Mouse (Mus musculus): ENCODE results near the gene Abhd17a. TPM values are rescaled to one million over a fixed set of nuclear protein-coding genes. Genes with fewer than 3 reads are reported as not detected.
A peak's percentile ranks its signal among the peaks of the same experiment; 100 is the strongest.

The Abhd17a gene
- polyA plus RNA-seq, 1 experiment from 2014 or later: 89.6 TPM

DNA sequence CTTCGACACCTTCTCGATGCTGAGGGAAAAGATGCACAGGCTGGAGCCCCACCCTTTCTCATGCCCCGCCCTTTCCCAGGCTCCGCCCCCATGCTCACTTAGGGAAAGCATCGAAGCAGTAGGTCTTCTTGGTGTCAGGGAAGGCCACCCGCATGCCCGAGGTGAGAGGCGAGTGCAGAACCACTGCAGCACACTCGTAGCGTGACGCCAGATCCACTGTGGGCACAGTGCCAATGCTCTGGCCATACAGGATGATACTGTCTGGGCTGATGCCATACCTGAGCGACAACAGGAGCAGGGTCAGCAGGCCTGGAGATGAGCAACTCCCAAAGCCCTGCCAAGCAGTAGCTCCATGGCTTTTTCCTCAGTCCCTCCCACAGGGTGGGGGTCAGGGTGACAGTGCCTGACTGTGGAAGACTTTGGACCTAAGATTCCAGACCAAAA, 6.1 kb downstream of the Abhd17a start:
- peaks cover 35% of the 10 kb centered on the region for H3K36me3 ChIP-seq (replicated peaks)
- 65% methylated on average over 12 of the region's 12 CpGs for WGBS
- no peak overlapping the region for H3K4me3 ChIP-seq (replicated peaks)
- H3K9me3 ChIP-seq: no peaks in the 10 kb centered on the region
- peaks cover 25% of the 10 kb centered on the region for H3K4me1 ChIP-seq
- no peak overlapping the region for H3K9ac ChIP-seq
- ATAC-seq (ENCODE audit: low FRiP score): no peak
- no peak overlapping the region for H3K4me2 ChIP-seq
- H3K27ac ChIP-seq: no peak overlapping the region
- H3K27me3 ChIP-seq: no peaks in the 10 kb centered on the region

DNA sequence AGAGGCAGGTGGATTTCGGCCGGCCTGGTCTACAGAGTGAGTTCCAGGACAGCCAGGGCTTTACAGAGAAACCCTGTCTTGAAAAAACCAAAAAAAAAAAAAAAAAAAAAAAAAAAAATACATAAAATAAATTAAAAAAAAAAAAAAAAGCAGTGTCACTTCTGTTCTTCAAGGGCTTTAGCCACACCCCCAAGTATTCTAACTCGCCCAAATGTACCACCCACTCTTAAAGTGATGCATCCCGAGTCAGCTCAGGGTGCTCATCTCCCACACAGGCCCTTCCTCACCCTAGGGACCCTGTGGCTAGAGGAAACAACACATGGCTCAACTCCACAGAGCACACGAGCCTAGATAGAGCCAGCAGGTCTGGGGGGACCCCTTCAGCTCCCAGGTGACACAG, 7.1 kb downstream of the Abhd17a start:
- no peaks in the 10 kb centered on the region for H3K27me3 ChIP-seq
- WGBS: 86% methylated on average over 5 of the region's 5 CpGs
- no peak overlapping the region for H3K27ac ChIP-seq
- H3K9me3 ChIP-seq: no peaks in the 10 kb centered on the region
- no peak overlapping the region for H3K9ac ChIP-seq
- H3K4me3 ChIP-seq (replicated peaks): no peak overlapping the region
- peaks cover 35% of the 10 kb centered on the region for H3K36me3 ChIP-seq (replicated peaks)
- no peak for ATAC-seq (ENCODE audit: low FRiP score)
- H3K4me1 ChIP-seq: peaks cover 25% of the 10 kb centered on the region
- H3K4me2 ChIP-seq: no peak overlapping the region

DNA sequence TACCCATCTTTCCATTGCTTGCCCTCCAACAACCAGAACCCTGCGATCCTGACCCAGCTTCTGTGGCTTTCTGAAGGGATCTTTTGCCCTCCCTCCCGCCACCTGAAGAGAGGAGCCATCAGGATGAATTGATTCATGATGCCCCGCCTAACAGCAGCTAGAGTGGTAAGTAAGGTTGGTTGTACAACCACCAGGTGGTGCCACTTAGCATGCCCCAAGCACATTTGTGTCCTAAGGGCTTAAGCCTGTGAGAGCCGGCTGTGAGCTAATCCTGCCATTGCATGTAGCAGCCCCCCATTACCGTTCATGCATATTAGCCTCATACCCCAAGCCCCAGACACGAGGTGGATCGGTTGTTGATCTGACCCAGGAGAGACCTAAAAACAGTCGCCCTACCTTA, 11.2 kb downstream of the Abhd17a start:
- H3K4me3 ChIP-seq (replicated peaks): no peak overlapping the region
- WGBS: 5% methylated on average over 8 of the region's 8 CpGs
- H3K4me2 ChIP-seq: peak overlapping the region; percentile 97; the same call in 1 of the 2 replicates
- no peak overlapping the region for H3K9ac ChIP-seq
- H3K4me1 ChIP-seq: peaks cover 51% of the 10 kb centered on the region
- peak overlapping the region; percentile 88 for H3K27ac ChIP-seq
- ATAC-seq (ENCODE audit: low FRiP score): no peak
- peaks cover 8% of the 10 kb centered on the region for H3K36me3 ChIP-seq (replicated peaks)
- no peaks in the 10 kb centered on the region for H3K27me3 ChIP-seq
- H3K9me3 ChIP-seq: no peaks in the 10 kb centered on the region

DNA sequence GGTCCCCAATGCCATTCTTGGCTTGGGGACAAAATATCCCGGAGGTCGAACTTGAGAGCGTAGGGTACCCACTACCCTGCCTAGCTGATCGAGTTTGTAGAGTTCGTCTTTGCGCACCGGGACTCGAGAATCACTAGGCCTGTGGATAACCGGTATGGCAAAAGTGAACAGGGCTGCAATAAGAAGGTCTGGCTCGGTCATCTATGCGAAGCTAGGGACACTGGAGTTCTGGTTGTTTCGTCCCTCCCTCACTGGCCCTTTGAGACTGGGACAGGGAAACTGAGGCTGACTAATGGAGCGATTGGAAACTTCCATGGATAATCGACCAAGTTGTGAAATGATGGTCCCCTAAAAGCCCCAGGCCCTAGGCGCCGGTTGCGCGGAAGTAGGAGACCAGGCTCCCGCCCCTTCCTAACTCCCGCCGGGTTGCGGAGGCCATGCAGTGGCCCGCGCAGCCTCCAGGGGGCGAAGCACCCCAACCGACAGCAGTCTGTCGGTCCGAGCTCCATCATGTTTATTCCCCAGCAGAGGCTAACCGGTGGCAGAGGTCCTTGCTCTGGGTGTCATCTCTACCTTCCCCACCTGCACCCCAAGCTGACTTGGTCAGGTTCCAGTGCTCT, 11.9 kb downstream of the Abhd17a start:
- H3K4me1 ChIP-seq: peaks cover 58% of the 10 kb centered on the region
- ATAC-seq (ENCODE audit: low FRiP score): peak; percentile 31; the same call in 1 of the 2 replicates
- WGBS: under 1% methylated on average over 29 of the region's 29 CpGs

DNA sequence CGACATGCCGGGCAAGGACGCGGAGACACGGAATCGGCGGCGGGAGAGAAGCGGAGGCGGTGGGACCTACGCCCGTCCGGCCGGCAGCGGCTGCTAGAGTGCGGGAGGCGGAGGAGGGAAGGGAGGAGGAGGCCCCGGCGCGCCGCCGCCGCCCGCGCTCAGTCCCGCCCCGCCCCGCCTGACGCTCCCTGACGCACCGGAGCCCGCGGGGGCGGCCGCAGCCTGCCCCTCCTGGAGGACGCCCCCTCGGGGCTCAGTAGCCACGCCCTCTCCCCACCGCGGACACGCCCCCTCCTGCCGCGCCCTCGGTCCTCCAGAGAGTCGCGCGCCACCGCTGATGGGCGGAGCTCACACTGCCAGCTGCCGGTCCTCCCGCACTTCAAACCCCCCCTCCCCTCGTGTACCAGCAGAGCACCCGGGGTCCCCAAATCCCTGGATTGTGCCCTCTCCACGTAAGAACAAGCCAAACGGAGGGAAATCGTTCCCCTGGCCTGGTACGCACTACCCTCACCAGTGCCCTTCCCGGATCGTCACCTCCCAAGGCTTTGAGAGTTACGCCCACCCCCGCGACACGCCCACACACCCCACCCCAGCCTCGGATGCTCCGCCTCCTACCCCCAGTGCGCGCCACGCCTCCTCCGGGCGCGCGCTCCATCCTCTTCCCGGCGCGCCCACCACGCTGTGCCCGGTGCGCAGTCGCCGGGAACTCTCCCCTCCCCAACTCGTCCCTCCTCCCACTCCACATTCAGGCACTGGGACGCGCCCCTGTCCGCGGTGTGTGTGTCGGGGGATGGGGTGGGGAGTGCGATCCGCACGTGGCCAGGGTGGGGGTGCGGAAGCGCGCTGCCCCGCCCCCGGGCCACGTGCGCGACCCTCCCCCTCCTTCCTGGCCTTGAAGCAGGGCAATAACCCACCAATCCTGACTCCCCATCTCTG, 12.7 kb downstream of the Abhd17a start, which contains the start of gene Klf16:
TSS of gene Klf16 (minus strand) at position 127 of the 936 bp plus-strand sequence.
- H3K27me3 ChIP-seq: no peaks in the 10 kb centered on the region
- peak within 1 kb of the TSS; percentile 79 for H3K9ac ChIP-seq
- no peaks in the 10 kb centered on the region; the same call in 1 of the 2 replicates for H3K36me3 ChIP-seq (replicated peaks)
- peak within 1 kb of the TSS; percentile 78 for H3K4me3 ChIP-seq (replicated peaks)
- H3K9me3 ChIP-seq: no peaks in the 10 kb centered on the region
- H3K4me1 ChIP-seq: peaks cover 59% of the 10 kb centered on the region
- ATAC-seq (ENCODE audit: low FRiP score): peak; percentile 85
- peak within 1 kb of the TSS; percentile 88 for H3K27ac ChIP-seq
- peak within 1 kb of the TSS; percentile 97 for H3K4me2 ChIP-seq
- under 1% methylated on average over 69 of the region's 97 CpGs for WGBS

More for the DNA sequence above, 11.9 kb downstream of the Abhd17a start:
- H3K4me2 ChIP-seq: peak overlapping the region; percentile 97
- no peaks in the 10 kb centered on the region for H3K27me3 ChIP-seq
- peak overlapping the region; percentile 79 for H3K9ac ChIP-seq
- H3K27ac ChIP-seq: peak overlapping the region; percentile 88
- no peaks in the 10 kb centered on the region for H3K9me3 ChIP-seq
- peaks cover 2% of the 10 kb centered on the region for H3K36me3 ChIP-seq (replicated peaks)
- peak overlapping the region; percentile 78 for H3K4me3 ChIP-seq (replicated peaks)

DNA sequence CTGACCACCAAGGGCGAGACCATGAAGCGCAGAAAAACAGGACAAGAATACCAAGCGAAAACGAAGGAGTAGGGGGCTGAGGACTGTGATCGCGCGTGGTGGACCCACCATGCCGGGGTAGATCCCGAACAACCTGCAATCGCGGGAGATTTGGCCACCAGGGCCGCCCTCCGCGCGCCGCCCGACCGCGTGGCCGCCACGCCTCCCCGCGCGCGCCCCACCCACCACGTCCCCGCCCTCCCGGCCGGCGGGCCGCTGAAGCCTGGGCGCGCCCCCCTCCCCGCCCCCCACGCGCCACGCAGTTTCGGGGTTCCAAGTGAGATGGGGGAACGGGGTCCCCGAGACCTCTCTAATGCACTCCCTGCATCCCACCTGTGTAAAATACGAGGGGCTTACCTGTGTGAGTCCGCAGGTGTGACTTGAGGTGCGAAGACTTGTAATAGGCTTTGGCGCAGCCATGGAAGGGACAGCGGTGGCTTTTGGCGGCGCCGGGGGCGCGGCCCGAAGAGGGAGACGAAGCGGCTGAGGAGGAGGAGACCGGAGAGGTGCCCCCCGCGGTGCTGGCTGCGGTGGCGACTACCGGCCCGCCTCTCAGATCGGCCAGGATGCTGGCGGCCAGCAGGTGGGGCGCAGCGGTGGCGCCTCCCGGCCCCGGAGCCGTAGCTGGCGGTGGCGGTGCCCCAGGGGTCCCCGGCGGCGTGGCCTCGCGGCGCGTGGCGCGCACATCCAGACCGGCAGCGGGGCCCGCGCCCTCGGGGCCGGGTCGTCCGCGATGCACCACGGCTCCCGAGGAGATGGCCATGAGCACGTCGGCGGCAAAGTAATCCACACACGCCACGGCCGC, 13.6 kb downstream of the Abhd17a start:
- peak overlapping the region; percentile 88 for H3K27ac ChIP-seq
- under 1% methylated on average over 88 of the region's 96 CpGs for WGBS
- peak overlapping the region; percentile 97 for H3K4me2 ChIP-seq
- ATAC-seq (ENCODE audit: low FRiP score): peak; percentile 16; the same call in 1 of the 2 replicates
- H3K9ac ChIP-seq: peak overlapping the region; percentile 79
- H3K36me3 ChIP-seq (replicated peaks): no peaks in the 10 kb centered on the region; the same call in 1 of the 2 replicates
- peak overlapping the region; percentile 78 for H3K4me3 ChIP-seq (replicated peaks)
- H3K4me1 ChIP-seq: peaks cover 64% of the 10 kb centered on the region
- H3K27me3 ChIP-seq: no peaks in the 10 kb centered on the region
- H3K9me3 ChIP-seq: no peaks in the 10 kb centered on the region

DNA sequence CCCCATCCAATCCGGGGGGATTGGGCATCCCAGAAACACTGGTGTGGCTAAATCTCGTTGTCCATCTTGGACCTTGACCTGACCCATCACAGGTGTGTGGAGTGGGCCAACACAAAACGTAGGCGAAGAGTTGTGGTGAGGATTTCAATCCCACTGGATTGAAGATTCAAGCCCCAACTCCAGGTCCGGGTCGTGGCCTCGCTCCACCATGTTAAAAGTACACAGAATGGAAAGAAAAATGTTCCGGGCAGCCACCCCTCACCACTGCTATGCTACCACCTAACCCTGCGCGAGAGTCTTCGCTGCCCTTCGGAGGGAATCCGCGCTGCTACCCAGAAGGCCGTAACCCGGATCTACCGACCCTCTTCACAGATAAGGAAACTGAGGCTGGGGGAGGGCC, 14.2 kb downstream of the Abhd17a start:
- Histone ChIP-seq H3K4me2 (peak overlapping the region; percentile 97), H3K9me3 (no peaks in the 10 kb centered on the region), H3K36me3 (replicated peaks) (no peaks in the 10 kb centered on the region), H3K4me3 (replicated peaks) (peak overlapping the region; percentile 78), H3K27me3 (no peaks in the 10 kb centered on the region), H3K4me1 (peaks cover 70% of the 10 kb centered on the region), H3K9ac (peak overlapping the region; percentile 79), H3K27ac (no peak overlapping the region)
- 22% methylated on average over 17 of the region's 17 CpGs for WGBS
- no peak for ATAC-seq (ENCODE audit: low FRiP score)

DNA sequence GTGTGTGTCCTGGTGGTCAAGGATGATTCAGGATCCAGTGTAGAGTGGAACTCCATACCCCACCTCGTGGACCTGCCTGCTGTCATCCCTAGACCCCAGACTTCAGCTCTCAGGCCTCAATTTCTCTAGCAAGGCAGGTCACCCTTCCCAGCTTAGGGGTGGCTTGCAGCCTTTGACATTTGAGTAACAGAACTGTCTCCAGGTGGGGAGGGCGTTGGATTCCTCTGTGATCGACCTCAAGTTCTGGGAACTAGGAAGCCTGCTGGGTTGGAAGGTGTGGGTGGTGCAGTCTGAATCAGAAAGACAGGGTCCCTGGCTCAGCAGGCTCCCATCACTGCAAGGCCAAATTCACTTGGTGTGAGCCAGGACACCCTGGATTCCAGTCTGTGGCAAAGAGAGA, 15.2 kb downstream of the Abhd17a start:
- no peak overlapping the region for H3K27ac ChIP-seq
- H3K36me3 ChIP-seq (replicated peaks): no peaks in the 10 kb centered on the region
- H3K9ac ChIP-seq: no peak overlapping the region; the same call in 1 of the 2 replicates
- 88% methylated on average over 3 of the region's 3 CpGs for WGBS
- no peaks in the 10 kb centered on the region for H3K27me3 ChIP-seq
- H3K4me1 ChIP-seq: peaks cover 80% of the 10 kb centered on the region
- no peak overlapping the region for H3K4me3 ChIP-seq (replicated peaks)
- ATAC-seq (ENCODE audit: low FRiP score): no peak
- H3K9me3 ChIP-seq: no peaks in the 10 kb centered on the region
- H3K4me2 ChIP-seq: peak overlapping the region; percentile 97; the same call in 1 of the 2 replicates

DNA sequence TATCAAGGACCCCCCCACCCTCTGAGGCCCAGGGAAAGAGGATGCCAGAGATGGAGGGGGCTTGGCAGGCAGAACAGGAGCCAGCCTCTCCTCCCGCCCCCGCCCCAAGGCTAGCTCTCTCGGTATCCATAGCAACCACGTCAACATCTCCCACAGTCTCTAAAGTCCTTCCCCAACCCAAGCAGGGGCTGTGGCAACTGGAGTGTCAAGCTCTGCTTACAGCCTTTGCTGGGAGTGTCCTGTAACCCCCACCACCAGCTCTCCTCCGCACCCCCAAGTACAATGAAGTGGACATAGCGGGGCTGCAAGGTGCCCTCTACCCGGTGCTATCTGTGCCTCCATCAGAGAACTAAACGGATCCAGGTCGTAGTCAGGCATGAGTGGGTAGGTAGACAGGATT, 16.2 kb downstream of the Abhd17a start:
- WGBS: 62% methylated on average over 8 of the region's 9 CpGs
- H3K36me3 ChIP-seq (replicated peaks): 0 out of 2 replicates have a peak, but pooled peaks cover 1% of the 10 kb centered on the region
- H3K4me1 ChIP-seq: peaks cover 76% of the 10 kb centered on the region
- H3K27ac ChIP-seq: no peak overlapping the region
- no peak overlapping the region for H3K4me3 ChIP-seq (replicated peaks)
- no peak for ATAC-seq (ENCODE audit: low FRiP score)
- no peak overlapping the region for H3K9ac ChIP-seq
- H3K27me3 ChIP-seq: no peaks in the 10 kb centered on the region
- no peaks in the 10 kb centered on the region for H3K9me3 ChIP-seq
- H3K4me2 ChIP-seq: no peak overlapping the region

DNA sequence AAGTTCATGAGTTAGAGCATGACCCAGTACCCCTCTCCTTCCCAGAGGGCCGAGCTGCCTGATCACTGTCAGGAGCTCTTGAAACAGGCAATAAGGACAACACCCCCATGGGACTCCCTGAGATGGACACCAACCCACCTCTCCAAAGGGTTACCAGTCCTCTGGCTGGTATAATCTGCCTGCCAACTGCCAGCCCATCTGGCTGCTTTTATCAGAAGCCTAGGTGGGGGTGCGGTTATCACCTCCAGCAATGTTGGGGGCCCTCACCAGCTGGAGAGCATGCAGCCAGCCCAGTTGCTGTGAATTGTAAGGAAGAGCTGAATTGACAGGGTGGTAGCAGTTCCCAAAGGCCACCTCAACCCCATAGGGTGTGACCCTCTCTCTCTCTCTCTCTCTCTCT, 17.7 kb downstream of the Abhd17a start:
- no peak overlapping the region for H3K9ac ChIP-seq
- ATAC-seq (ENCODE audit: low FRiP score): no peak
- H3K9me3 ChIP-seq: no peaks in the 10 kb centered on the region
- H3K27me3 ChIP-seq: no peaks in the 10 kb centered on the region
- H3K4me3 ChIP-seq (replicated peaks): no peak overlapping the region
- peaks cover 65% of the 10 kb centered on the region for H3K4me1 ChIP-seq
- 83% methylated on average over 2 of the region's 2 CpGs for WGBS
- peaks cover 12% of the 10 kb centered on the region for H3K36me3 ChIP-seq (replicated peaks)
- H3K27ac ChIP-seq: no peak overlapping the region
- H3K4me2 ChIP-seq: no peak overlapping the region

DNA sequence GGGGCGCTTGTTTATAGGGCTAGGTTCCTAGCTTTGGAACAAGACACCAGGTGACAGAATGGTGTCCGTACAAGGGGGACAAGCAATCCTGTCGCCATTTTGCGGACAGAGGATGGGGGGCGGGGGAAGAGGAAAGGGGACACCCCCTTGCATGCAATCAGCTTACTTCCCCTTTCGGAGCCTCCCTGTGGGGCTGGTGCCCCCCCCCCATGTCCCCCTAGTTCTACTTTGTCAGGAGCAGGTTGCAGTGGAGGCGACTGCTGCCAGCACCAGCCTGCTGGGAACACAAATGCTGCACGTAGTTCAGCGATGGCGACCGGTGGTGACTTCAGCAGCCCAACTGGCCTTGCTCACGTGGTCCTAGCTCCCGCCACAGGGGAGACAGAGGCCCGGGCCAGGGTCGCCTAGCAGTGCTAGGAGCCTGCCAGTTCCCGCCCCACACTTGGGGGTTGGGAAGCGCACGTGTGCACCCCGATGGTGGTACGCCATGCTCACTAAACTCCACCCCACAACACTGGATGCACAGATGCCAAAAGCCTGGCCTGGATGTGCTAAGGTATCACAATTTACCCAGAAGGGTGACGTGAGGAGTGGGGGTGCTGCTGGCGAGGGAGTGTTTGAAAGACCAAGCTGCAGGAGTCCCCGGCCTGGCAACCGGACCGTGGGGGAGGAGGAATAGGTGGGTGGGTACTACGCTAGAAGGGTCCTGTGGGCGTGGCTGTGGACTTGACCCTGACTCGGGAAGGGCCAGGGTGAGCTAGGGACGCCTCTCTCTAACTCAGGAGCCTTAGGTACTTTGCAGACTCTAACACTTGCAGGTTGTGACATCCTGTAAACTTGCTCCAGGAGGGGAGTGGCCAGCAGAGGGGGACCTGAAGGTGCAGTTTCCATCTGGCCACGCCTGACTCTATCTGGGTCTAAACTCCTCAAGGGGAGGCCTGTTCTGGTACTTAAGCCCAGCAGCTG, 19.0 kb downstream of the Abhd17a start:
- H3K4me1 ChIP-seq: peaks cover 69% of the 10 kb centered on the region
- H3K4me2 ChIP-seq: peak overlapping the region; percentile 44
- H3K9me3 ChIP-seq: no peaks in the 10 kb centered on the region
- peak overlapping the region; percentile 50; the same call in 1 of the 2 replicates for H3K27ac ChIP-seq
- H3K9ac ChIP-seq: peak overlapping the region; percentile 44
- peaks cover 12% of the 10 kb centered on the region for H3K36me3 ChIP-seq (replicated peaks)
- no peaks in the 10 kb centered on the region for H3K27me3 ChIP-seq
- ATAC-seq (ENCODE audit: low FRiP score): no peak
- H3K4me3 ChIP-seq (replicated peaks): peak overlapping the region; percentile 14
- 18% methylated on average over 30 of the region's 30 CpGs for WGBS
